Mouse (Mus musculus): ENCODE data around the gene Anapc2. TPM values are rescaled to one million over a fixed set of nuclear protein-coding genes. Genes with fewer than 3 reads are reported as not detected.
A peak's percentile ranks its signal among the peaks of the same experiment; 100 is the strongest.

The Anapc2 gene
- polyA plus RNA-seq, 1 experiment from 2014 or later = 140 TPM

- Histone ChIP-seq H3K9ac (no peak overlapping the region), H3K36me3 (no peaks in the 10 kb centered on the region), H3K27me3 (peaks cover 88% of the 10 kb centered on the region), H3K27ac (no peak overlapping the region), H3K4me3 (no peak overlapping the region), H3K4me2 (no peak overlapping the region), H3K4me1 (no peaks in the 10 kb centered on the region), H3K9me3 (no peaks in the 10 kb centered on the region)
- 0 out of 2 replicates have a peak, but pooled peaks have one; percentile 17 for ATAC-seq (ENCODE audit: insufficient number of reproducible peaks, low FRiP score, low TSS enrichment, low read depth)
- 4% methylated on average over 11 of the region's 11 CpGs for WGBS
These were observed 39.2 kb downstream of the Anapc2 start for GRCm38 (mm10) chr2:25311491-25311891.

- 6% methylated on average over 31 of the region's 31 CpGs for WGBS
- H3K36me3 ChIP-seq = no peaks in the 10 kb centered on the region
- no peak overlapping the region for H3K27ac ChIP-seq
- H3K4me2 ChIP-seq = peak overlapping the region; percentile 54
- no peak overlapping the region for H3K9ac ChIP-seq
- no peaks in the 10 kb centered on the region for H3K9me3 ChIP-seq
- ATAC-seq (ENCODE audit: insufficient number of reproducible peaks, low FRiP score, low TSS enrichment, low read depth) = no peak
- H3K27me3 ChIP-seq = peaks cover 75% of the 10 kb centered on the region
- H3K4me1 ChIP-seq = peaks cover 10% of the 10 kb centered on the region
- peak overlapping the region; percentile 33 for H3K4me3 ChIP-seq
These were observed 46.1 kb downstream of the Anapc2 start for GRCm38 (mm10) chr2:25318119-25318966.

- ATAC-seq (ENCODE audit: insufficient number of reproducible peaks, low FRiP score, low TSS enrichment, low read depth) = peak; percentile 56; the same call in 1 of the 2 replicates
These were observed 46.9 kb downstream of the Anapc2 start, which contains the start of gene Grin1 for GRCm38 (mm10) chr2:25318971-25319773. TSS of gene Grin1 (minus strand) at chr2:25319187.

GRCm38 (mm10) chr2:25320084-25320483, 47.8 kb downstream of the Anapc2 start:
- Histone ChIP-seq H3K4me1 (peaks cover 10% of the 10 kb centered on the region), H3K27ac (no peak overlapping the region), H3K36me3 (no peaks in the 10 kb centered on the region), H3K4me2 (no peak overlapping the region), H3K4me3 (no peak overlapping the region), H3K9me3 (no peaks in the 10 kb centered on the region), H3K9ac (no peak overlapping the region), H3K27me3 (peaks cover 61% of the 10 kb centered on the region)
- WGBS = 11% methylated on average over 2 of the region's 2 CpGs
- no peak for ATAC-seq (ENCODE audit: insufficient number of reproducible peaks, low FRiP score, low TSS enrichment, low read depth)

More at GRCm38 (mm10) chr2:25318971-25319773, 46.9 kb downstream of the Anapc2 start, which contains the start of gene Grin1:
- no peak within 1 kb of the TSS for H3K27ac ChIP-seq
- peaks cover 10% of the 10 kb centered on the region for H3K4me1 ChIP-seq
- peak within 1 kb of the TSS; percentile 33 for H3K4me3 ChIP-seq
- no peaks in the 10 kb centered on the region for H3K36me3 ChIP-seq
- H3K9me3 ChIP-seq = no peaks in the 10 kb centered on the region
- H3K4me2 ChIP-seq = peak within 1 kb of the TSS; percentile 54
- 10% methylated on average over 58 of the region's 58 CpGs for WGBS
- no peak within 1 kb of the TSS for H3K9ac ChIP-seq
- H3K27me3 ChIP-seq = peaks cover 68% of the 10 kb centered on the region

- Histone ChIP-seq H3K9ac (no peak overlapping the region), H3K9me3 (no peaks in the 10 kb centered on the region), H3K27ac (no peak overlapping the region), H3K4me1 (no peaks in the 10 kb centered on the region), H3K4me3 (no peak overlapping the region), H3K27me3 (peaks cover 13% of the 10 kb centered on the region), H3K4me2 (no peak overlapping the region), H3K36me3 (no peaks in the 10 kb centered on the region)
- ATAC-seq (ENCODE audit: insufficient number of reproducible peaks, low FRiP score, low TSS enrichment, low read depth) = no peak
- WGBS = 72% methylated on average over 2 of the region's 2 CpGs
These were observed 53.8 kb downstream of the Anapc2 start for GRCm38 (mm10) chr2:25326036-25326435.

- WGBS = 35% methylated on average over 7 of the region's 7 CpGs
- Histone ChIP-seq H3K27me3 (no peaks in the 10 kb centered on the region; the same call in 1 of the 2 replicates), H3K4me3 (no peak overlapping the region), H3K9ac (no peak overlapping the region), H3K9me3 (no peaks in the 10 kb centered on the region), H3K27ac (no peak overlapping the region), H3K4me2 (no peak overlapping the region), H3K4me1 (peaks cover 12% of the 10 kb centered on the region), H3K36me3 (no peaks in the 10 kb centered on the region)
- ATAC-seq (ENCODE audit: insufficient number of reproducible peaks, low FRiP score, low TSS enrichment, low read depth) = no peak
These were observed 56.2 kb downstream of the Anapc2 start for GRCm38 (mm10) chr2:25328440-25328839.

- ATAC-seq (ENCODE audit: insufficient number of reproducible peaks, low FRiP score, low TSS enrichment, low read depth) = no peak
- H3K9me3 ChIP-seq = no peaks in the 10 kb centered on the region
- H3K9ac ChIP-seq = no peak overlapping the region
- no peak overlapping the region for H3K27ac ChIP-seq
- no peaks in the 10 kb centered on the region for H3K27me3 ChIP-seq
- WGBS = 62% methylated on average over 9 of the region's 9 CpGs
- peaks cover 27% of the 10 kb centered on the region for H3K36me3 ChIP-seq
- peak overlapping the region; percentile 89 for H3K4me2 ChIP-seq
- H3K4me3 ChIP-seq = peak overlapping the region; percentile 68
- peaks cover 20% of the 10 kb centered on the region for H3K4me1 ChIP-seq
These were observed 59.2 kb downstream of the Anapc2 start for GRCm38 (mm10) chr2:25331470-25331869.

GRCm38 (mm10) chr2:25332286-25333160, 60.2 kb downstream of the Anapc2 start, which contains the start of gene Man1b1:
TSS of gene Man1b1 (plus strand) at chr2:25332338.
- Histone ChIP-seq H3K4me3 (peak within 1 kb of the TSS; percentile 68), H3K4me1 (peaks cover 20% of the 10 kb centered on the region), H3K27ac (peak within 1 kb of the TSS; percentile 81), H3K36me3 (peaks cover 38% of the 10 kb centered on the region), H3K27me3 (no peaks in the 10 kb centered on the region), H3K4me2 (peak within 1 kb of the TSS; percentile 89), H3K9me3 (no peaks in the 10 kb centered on the region), H3K9ac (peak within 1 kb of the TSS; percentile 85)
- under 1% methylated on average over 78 of the region's 78 CpGs for WGBS
- peak; percentile 98 for ATAC-seq (ENCODE audit: insufficient number of reproducible peaks, low FRiP score, low TSS enrichment, low read depth)

GRCm38 (mm10) chr2:25333569-25333968, 61.3 kb downstream of the Anapc2 start:
- WGBS = 80% methylated on average over 2 of the region's 2 CpGs
- Histone ChIP-seq H3K4me1 (peaks cover 20% of the 10 kb centered on the region), H3K36me3 (peaks cover 48% of the 10 kb centered on the region), H3K4me3 (peak overlapping the region; percentile 68), H3K4me2 (peak overlapping the region; percentile 89), H3K9me3 (no peaks in the 10 kb centered on the region), H3K27ac (no peak overlapping the region), H3K27me3 (no peaks in the 10 kb centered on the region), H3K9ac (peak overlapping the region; percentile 85; the same call in 1 of the 2 replicates)
- no peak for ATAC-seq (ENCODE audit: insufficient number of reproducible peaks, low FRiP score, low TSS enrichment, low read depth)
